Mouse (Mus musculus) left cerebral cortex, postnatal 25 days (tissue): ENCODE results near the gene Tspan11. TPM values are rescaled to one million over a fixed set of nuclear protein-coding genes. Genes with fewer than 3 reads are reported as not detected.

Source experiments
- DNase-seq, 2 experiments: peaks; one replicate each; pipeline ENCODE4 v3.0.0; 2022; ENCODE audit warnings: low spot score in 2 of 2, mixed read lengths in 1 of 2
- intact Hi-C: fragments of 180-260 bp; cut with DNase I; formaldehyde crosslinking; loops from one replicate; pipeline ENCODE4 v1.15.1; 2025
- total RNA-seq, 2 experiments: library from RNA; stranded (reverse); gene quantifications; 2 replicates each; pipeline ENCODE4 v1.2.3; 2021

Tspan11 gene
- total RNA-seq = 1 to 10 TPM; 8.9 to 9.0 TPM

- peak; percentile 31 to 42 for DNase-seq
- intact Hi-C loops = no loop called here
Measured at GRCm38 (mm10) chr6:127887511-127888421, at the start of gene Tspan11. TSS of gene Tspan11 (plus strand) at chr6:127887589.

DNA sequence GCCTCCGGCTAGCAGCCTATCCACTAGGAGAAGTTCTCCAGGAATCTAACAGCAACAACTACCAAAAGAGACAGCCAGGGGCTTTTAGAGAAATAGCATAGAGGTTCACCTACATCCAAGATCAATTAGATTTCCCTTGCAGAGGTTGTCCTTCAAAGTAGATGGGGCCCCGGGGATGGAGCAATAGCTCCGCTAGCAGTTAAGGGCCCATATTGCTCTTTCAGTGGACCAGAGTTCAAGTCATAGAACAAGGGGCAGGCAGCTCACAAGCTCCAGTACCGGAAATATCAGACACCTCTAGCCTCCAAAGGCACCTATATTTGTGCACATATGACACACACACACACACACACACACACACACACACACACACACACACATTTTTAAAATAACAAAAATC, 49.5 kb upstream of the Tspan11 start:
- DNase-seq = no peak
- intact Hi-C loops = no loop called here

GRCm38 (mm10) chr6:127839538-127839937, 47.9 kb upstream of the Tspan11 start:
- DNase-seq = no peak
- intact Hi-C loops = no loop called here

DNA sequence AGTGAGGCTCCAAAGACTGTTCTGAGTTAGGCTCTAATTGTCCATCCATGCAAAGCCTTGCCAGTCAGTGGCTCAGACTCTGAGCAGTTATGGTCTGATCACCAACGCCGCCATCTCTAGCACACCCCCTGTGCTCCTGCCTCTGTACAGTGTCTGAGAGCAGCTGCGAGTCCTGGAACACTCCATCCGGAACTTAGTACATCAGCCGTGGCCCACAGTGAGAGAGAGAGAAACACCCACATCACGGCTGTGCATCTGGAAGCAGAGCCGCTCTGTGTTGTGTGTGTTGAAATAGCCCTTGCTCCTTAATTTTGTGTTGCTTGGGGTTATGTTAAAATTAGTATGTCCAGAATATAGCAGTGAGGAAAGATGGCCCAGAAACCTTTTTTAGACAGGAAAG, 47.2 kb upstream of the Tspan11 start:
- intact Hi-C loops = loop anchor here (1.0 to 5.0 kb wide), 3 partner anchors 70 to 178 kb away; no protein-coding TSS in a partner anchor
- peak; percentile 29 to 90 for DNase-seq

DNA sequence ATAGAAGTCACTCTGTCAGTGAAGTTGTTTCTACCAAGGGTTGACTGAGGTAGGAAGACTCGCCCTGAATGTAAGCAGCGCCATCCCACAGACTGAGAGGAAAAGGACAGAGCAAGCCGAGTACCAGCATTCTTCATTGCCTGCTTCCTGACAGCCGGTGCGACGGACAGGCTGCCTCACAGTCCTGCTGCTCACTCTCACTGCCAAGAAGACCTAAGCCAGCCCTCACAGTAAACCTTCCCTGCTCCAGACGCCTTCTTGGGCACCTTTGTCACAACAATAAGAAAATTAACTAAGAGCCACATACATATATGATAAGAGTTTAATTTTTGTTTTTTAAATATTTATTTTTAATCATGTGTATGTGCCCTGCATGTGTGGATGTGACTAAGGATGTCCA, 46.1 kb upstream of the Tspan11 start:
- peak in 1 of 2 experiments; percentile 36 for DNase-seq
- intact Hi-C loops = loop anchor here (5.0 kb wide), 1 partner anchor 179 kb away; no protein-coding TSS in a partner anchor

DNA sequence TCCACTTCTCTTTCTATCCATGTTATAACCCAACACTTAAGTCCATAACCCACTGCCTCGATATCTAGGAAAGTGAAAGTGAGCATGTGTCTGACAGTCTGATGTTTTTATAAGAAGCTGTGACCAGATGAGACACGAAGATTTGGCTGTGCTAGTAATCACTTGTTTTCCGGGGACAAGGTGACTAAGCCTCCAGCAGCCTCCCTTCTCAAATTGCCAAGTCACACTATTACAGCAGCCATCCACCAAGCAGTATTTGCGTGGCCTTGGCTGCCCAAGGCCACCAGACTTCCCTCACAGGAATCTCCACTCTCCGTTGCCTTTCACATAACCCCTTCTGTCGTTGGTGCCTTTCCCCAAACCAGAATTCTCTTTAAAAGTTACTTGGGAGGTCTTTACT, 40.9 kb upstream of the Tspan11 start:
- DNase-seq = no peak
- intact Hi-C loops = no loop called here

GRCm38 (mm10) chr6:127849496-127849895, 37.9 kb upstream of the Tspan11 start:
- intact Hi-C loops = no loop called here
- DNase-seq = no peak

GRCm38 (mm10) chr6:127851611-127852010, 35.8 kb upstream of the Tspan11 start:
- intact Hi-C loops = loop anchor here (1.0 to 5.0 kb wide), 3 partner anchors 51 to 82 kb away; partner anchors contain the start of gene Prmt8
- peak in 1 of 2 experiments; percentile 88 for DNase-seq

DNA sequence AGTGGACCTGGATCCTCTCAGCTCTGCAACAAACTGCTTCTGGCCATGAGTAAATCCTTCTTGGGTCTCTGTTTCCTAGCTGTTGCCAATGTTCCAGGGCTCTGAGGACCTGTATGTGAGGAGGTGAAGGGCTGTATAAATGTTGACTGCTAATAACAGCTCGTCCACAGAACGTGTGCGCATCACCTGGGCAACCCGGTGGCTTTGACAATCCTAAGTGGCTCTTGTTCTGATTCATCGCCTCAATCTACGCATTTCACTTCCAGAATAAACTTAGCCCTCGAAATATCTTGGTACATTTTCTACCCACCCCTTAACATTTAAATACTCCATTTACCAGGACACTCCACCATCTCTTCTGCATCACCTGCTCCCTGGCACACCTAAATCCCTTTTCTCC, 34.1 kb upstream of the Tspan11 start:
- intact Hi-C loops = loop anchor here (5.0 kb wide), 2 partner anchors 49 to 69 kb away; no protein-coding TSS in a partner anchor

DNA sequence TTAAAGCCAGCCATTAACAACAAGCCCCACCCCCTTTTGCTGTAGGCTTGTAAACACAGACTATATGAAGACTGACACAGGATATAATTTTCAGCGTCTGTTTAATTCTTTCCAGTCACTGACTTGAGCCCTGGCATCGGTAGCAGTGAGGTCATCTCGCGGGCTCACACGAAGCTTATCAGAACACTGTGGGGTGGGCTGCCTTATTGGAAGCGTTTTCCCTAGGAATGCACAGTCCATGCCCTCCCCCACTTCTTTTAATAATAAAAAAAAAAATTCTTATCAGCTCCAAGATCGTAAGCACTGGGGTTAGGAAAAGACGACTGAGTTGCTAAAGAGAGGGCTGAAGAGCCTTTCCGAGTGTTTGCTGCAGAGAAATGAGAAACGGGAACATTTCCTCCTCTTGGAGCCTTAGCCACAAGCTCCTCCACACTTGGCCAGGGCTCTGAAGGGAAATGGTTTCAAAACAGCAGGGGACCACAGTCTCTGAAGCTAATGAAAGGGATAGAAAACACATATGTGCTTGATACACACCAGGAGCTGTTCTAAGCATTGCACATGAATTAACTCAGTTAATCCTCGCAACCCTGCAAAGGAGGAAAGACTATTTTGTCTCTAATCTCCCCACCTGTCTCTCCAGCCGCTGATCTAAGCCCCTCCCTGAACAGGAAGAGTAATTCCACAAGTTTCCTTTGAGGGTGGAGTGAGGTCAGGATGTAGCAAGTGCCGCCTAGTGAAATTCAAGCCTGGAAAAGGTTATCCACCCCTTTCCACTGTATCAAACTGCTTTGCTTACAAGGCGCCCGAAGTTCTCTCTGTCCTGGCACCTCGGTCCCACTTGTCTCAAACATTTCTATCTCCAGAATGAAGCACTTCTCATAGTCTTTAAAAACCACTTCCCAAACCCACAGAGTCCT, 33.4 kb upstream of the Tspan11 start:
- peak in 1 of 2 experiments; percentile 35 for DNase-seq
- intact Hi-C loops = loop anchor here (5.0 kb wide), 2 partner anchors 48 to 68 kb away; no protein-coding TSS in a partner anchor

More for the DNA sequence above, 34.1 kb upstream of the Tspan11 start:
- peak in 1 of 2 experiments; percentile 57 for DNase-seq

- no peak for DNase-seq
- intact Hi-C loops = loop anchor here (5.0 kb wide), 2 partner anchors 48 to 68 kb away; no protein-coding TSS in a partner anchor
Measured at GRCm38 (mm10) chr6:127854688-127855013, 32.7 kb upstream of the Tspan11 start.

- intact Hi-C loops = no loop called here
- no peak for DNase-seq
Measured at GRCm38 (mm10) chr6:127855711-127856295, 31.6 kb upstream of the Tspan11 start.

DNA sequence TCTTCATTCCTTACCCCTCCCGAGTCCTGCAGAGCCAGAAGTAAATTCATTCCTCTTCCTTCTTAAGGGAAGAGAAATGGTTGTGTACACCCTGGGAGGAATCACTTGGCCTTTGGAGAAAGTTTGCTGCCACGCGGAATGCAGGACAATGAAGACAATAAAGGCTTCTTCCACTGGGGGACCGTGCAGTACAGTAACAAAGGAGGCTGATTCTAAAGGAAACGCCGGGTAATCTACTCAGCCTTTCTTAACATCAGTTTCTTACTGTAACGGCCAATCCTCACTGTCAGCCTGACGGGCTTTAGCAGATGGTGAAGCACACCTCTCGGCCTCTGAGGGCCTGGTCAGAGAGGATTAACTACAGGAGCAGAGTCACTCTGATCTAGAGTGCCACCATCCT, 25.4 kb upstream of the Tspan11 start:
- DNase-seq = no peak
- intact Hi-C loops = no loop called here

DNA sequence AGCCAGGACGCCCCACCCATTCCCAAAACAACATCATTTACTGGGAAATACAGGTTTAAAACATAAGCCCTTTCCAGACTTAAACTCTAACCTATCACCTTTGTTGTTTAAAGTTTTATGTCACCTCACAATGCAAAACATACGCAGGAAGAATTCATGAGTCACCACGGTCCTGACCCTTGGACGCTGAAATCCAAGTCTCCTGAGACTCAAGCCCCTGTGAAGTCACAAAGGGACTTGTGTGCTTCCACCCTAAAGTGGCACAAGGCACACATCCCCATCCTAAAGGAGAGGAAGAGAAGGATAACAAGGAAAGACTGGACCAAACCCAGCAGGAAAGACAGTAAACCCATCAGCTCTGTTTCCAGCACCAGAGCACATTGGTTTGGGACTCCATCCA, 22.0 kb upstream of the Tspan11 start:
- DNase-seq = no peak

GRCm38 (mm10) chr6:127868546-127868945, 18.8 kb upstream of the Tspan11 start:
- intact Hi-C loops = no loop called here
- no peak for DNase-seq

More for the DNA sequence above, 22.0 kb upstream of the Tspan11 start:
- intact Hi-C loops = no loop called here

- intact Hi-C loops = no loop called here
- DNase-seq = no peak
Measured at GRCm38 (mm10) chr6:127869121-127869520, 18.3 kb upstream of the Tspan11 start.

DNA sequence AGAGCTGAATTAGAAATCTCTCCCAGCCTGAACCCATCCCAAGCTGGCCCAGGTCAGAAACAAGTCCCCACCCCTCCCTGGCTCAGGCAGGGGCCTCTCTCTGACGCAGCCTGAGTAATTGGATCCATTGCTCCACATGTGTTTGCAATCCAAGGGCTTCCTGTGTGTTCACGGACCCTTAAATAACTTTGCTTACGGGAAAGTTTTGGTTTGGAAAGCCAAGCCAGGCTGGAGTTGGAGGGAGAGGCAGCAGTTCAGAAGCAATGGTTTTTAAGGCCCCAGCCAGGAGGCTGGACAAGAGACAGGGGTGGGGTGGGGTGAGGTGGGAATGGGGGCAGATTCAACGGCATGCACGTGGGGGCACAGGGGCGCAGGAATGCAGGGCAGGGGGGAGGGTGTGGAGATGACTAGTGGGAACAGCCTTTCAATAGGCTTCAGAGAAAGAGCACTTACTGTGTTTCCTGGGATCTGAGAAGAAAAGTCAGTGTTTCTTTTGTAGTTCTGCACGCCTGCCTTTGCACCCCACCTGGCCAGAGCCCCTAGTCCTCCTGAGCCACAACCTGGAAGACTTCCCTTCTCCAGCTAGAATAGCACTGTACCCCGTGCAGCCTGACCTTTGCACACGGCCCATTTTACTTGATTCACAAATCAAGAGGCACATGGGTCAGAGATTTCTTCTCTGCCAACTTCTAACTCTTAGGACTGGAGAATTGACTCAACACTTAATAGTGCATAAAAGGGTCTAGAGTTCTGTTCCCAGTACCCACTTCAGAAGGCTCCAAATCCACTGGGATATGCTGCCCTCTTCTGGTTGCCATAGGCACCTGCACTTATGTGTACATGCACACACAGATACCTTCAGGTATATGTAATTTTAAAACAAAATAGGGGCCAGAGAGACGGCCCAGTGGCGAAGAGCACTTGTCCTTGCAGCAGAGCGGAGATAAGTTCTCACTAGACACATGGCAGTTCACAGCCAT, 16.8 kb upstream of the Tspan11 start:
- no peak for DNase-seq

GRCm38 (mm10) chr6:127871436-127871835, 16.0 kb upstream of the Tspan11 start:
- intact Hi-C loops = no loop called here
- no peak for DNase-seq

More for the DNA sequence above, 16.8 kb upstream of the Tspan11 start:
- intact Hi-C loops = no loop called here
